Mouse (Mus musculus) G1E (cell line): ENCODE data around the gene Ing5.
"Not testable (repeated sequence)": the region's sequence is repeated elsewhere in the genome, so short reads cannot be mapped to it uniquely, and the experiment has no call there.

Source experiments
- CTCF ChIP-seq: IDR thresholded peaks from 2 replicates; pipeline ENCODE4 v1.5.1; 2012; ENCODE audit warnings: low read depth, low read length, inconsistent platforms, mixed read lengths
- GATA1 ChIP-seq: IDR thresholded peaks from 2 replicates; pipeline ENCODE4 v1.6.1; 2012; ENCODE audit warnings: borderline replicate concordance, low read length, inconsistent platforms, mixed read lengths
- GATA2 ChIP-seq: IDR thresholded peaks from 2 replicates; pipeline ENCODE4 v1.6.1; 2012; ENCODE audit warnings: low read depth, low read length, inconsistent platforms, borderline replicate concordance
- TAL1 ChIP-seq: conservative IDR thresholded peaks from 2 replicates; pipeline ENCODE4 v1.6.1; 2012; ENCODE audit warnings: low read depth, low read length, inconsistent platforms, mixed read lengths

GRCm38 (mm10) chr1:93763531-93763930 lies 40.2 kb upstream of the Ing5 start:
- TF ChIP-seq CTCF, GATA1, TAL1, GATA2: not testable (repeated sequence)
